Mouse (Mus musculus): Measurements from ENCODE around the gene Mief1. TPM values are rescaled to one million over a fixed set of nuclear protein-coding genes. Genes with fewer than 3 reads are reported as not detected.

The Mief1 gene
- total RNA-seq, 2 experiments from 2014 or later: 32.3 to 33.9 TPM

GRCm38 (mm10) chr15:80256656-80257601 lies 23.1 kb downstream of the Mief1 start:
- no peak for DNase-seq (ENCODE audit: extremely low spot score in 1 of 2, low spot score in 2 of 2)
- TF ChIP-seq CTCF (IDR thresholded peaks at IDR 0.05): no peak
- intact Hi-C loops (cut with DNase I): loop anchor here (5.0 kb wide), 1 partner anchor 540 kb away; no protein-coding TSS in a partner anchor
- Histone ChIP-seq H3K4me3 (peak overlapping the region; percentile 97), H3K27ac (peak overlapping the region; percentile 100)

GRCm38 (mm10) chr15:80257602-80258239 lies 23.9 kb downstream of the Mief1 start:
- intact Hi-C loops (cut with DNase I): loop anchor here (5.0 kb wide), 1 partner anchor 540 kb away; no protein-coding TSS in a partner anchor
- H3K4me3 ChIP-seq: peak overlapping the region; percentile 97

GRCm38 (mm10) chr15:80258240-80259170 lies 24.7 kb downstream of the Mief1 start:
- intact Hi-C loops (cut with DNase I): loop anchor here (5.0 kb wide), 1 partner anchor 539 kb away; no protein-coding TSS in a partner anchor
- no peak for DNase-seq (ENCODE audit: extremely low spot score in 1 of 2, low spot score in 2 of 2)
- Histone ChIP-seq H3K27ac (peak overlapping the region; percentile 32; the same call in 1 of the 2 replicates), H3K4me3 (no peak overlapping the region)
- no peak for TF ChIP-seq CTCF (IDR thresholded peaks at IDR 0.05)

More at GRCm38 (mm10) chr15:80257602-80258239, 23.9 kb downstream of the Mief1 start:
- TF ChIP-seq CTCF (IDR thresholded peaks at IDR 0.05): no peak
- peak overlapping the region; percentile 40; the same call in 1 of the 2 replicates for H3K27ac ChIP-seq
- DNase-seq (ENCODE audit: extremely low spot score in 1 of 2, low spot score in 2 of 2): no peak

GRCm38 (mm10) chr15:80259406-80260045 lies 25.7 kb downstream of the Mief1 start:
- DNase-seq (ENCODE audit: extremely low spot score in 1 of 2, low spot score in 2 of 2): no peak
- no peak overlapping the region for H3K27ac ChIP-seq
- TF ChIP-seq CTCF (IDR thresholded peaks at IDR 0.05): no peak
- H3K4me3 ChIP-seq: no peak overlapping the region
- intact Hi-C loops (cut with DNase I): loop anchor here (5.0 to 10.0 kb wide), 3 partner anchors 32 to 625 kb away; no protein-coding TSS in a partner anchor

GRCm38 (mm10) chr15:80260677-80261076 lies 26.9 kb downstream of the Mief1 start:
- DNase-seq (ENCODE audit: extremely low spot score in 1 of 2, low spot score in 2 of 2): peak; percentile 81 to 89
- H3K4me3 ChIP-seq: no peak overlapping the region
- TF ChIP-seq CTCF (IDR thresholded peaks at IDR 0.05): peak; percentile 98
- no peak overlapping the region for H3K27ac ChIP-seq
- intact Hi-C loops (cut with DNase I): loop anchor here (5.0 to 10.0 kb wide), 2 partner anchors 33 to 624 kb away; no protein-coding TSS in a partner anchor

GRCm38 (mm10) chr15:80261100-80261499 lies 27.3 kb downstream of the Mief1 start:
- no peak for DNase-seq (ENCODE audit: extremely low spot score in 1 of 2, low spot score in 2 of 2)
- no peak overlapping the region for H3K4me3 ChIP-seq
- TF ChIP-seq CTCF (IDR thresholded peaks at IDR 0.05): no peak
- intact Hi-C loops (cut with DNase I): loop anchor here (5.0 to 10.0 kb wide), 2 partner anchors 34 to 624 kb away; no protein-coding TSS in a partner anchor
- H3K27ac ChIP-seq: no peak overlapping the region

- intact Hi-C loops (cut with DNase I): loop anchor here (5.0 to 10.0 kb wide), 2 partner anchors 37 to 621 kb away; no protein-coding TSS in a partner anchor
- H3K4me3 ChIP-seq: peak within 1 kb of the TSS; percentile 84
- DNase-seq (ENCODE audit: extremely low spot score in 1 of 2, low spot score in 2 of 2): peak; percentile 87
- H3K27ac ChIP-seq: peak within 1 kb of the TSS; percentile 50
- TF ChIP-seq CTCF (IDR thresholded peaks at IDR 0.05): no peak
Observed at GRCm38 (mm10) chr15:80263610-80264575, 30.1 kb downstream of the Mief1 start, which contains the start of gene Rps19bp1. Gene Rps19bp1 (minus strand): TSS chr15:80264315.

- intact Hi-C loops (cut with DNase I): loop anchor here (1.0 to 10.0 kb wide), 3 partner anchors 429 to 619 kb away; no protein-coding TSS in a partner anchor
- no peak overlapping the region for H3K27ac ChIP-seq
- TF ChIP-seq CTCF (IDR thresholded peaks at IDR 0.05): peak; percentile 90
- no peak overlapping the region for H3K4me3 ChIP-seq
- peak; percentile 74 to 80 for DNase-seq (ENCODE audit: extremely low spot score in 1 of 2, low spot score in 2 of 2)
Observed at GRCm38 (mm10) chr15:80266281-80266680, 32.5 kb downstream of the Mief1 start.

- Histone ChIP-seq H3K4me3 (no peak overlapping the region), H3K27ac (no peak overlapping the region)
- no peak for DNase-seq (ENCODE audit: extremely low spot score in 1 of 2, low spot score in 2 of 2)
- no peak for TF ChIP-seq CTCF (IDR thresholded peaks at IDR 0.05)
- intact Hi-C loops (cut with DNase I): no loop called here
Observed at GRCm38 (mm10) chr15:80271858-80272396, 38.1 kb downstream of the Mief1 start.

Measured in left cerebral cortex, adult 2 months (tissue).